Mouse (Mus musculus): Measurements from ENCODE around the gene Lmnb2. TPM values are rescaled to one million over a fixed set of nuclear protein-coding genes. Genes with fewer than 3 reads are reported as not detected.
A peak's percentile ranks its signal among the peaks of the same experiment; 100 is the strongest.

The Lmnb2 gene
- polyA plus RNA-seq, 1 experiment from 2014 or later: 16.2 TPM

GRCm38 (mm10) chr10:80901409-80902272, 16.4 kb downstream of the Lmnb2 start:
- peak overlapping the region; percentile 51 for H3K4me2 ChIP-seq
- H3K9me3 ChIP-seq (ENCODE audit: control insufficient read depth, low read length): no peaks in the 10 kb centered on the region
- H3K4me1 ChIP-seq (replicated peaks; ENCODE audit: control insufficient read depth, insufficient read depth, low read length): peaks cover 28% of the 10 kb centered on the region
- peak overlapping the region; percentile 39; the same call in 1 of the 2 replicates for H3K9ac ChIP-seq (ENCODE audit: low read depth, low read length)
- H3K27ac ChIP-seq (ENCODE audit: low read depth, low read length): no peak overlapping the region
- peak overlapping the region; percentile 86; the same call in 1 of the 2 replicates for H3K4me3 ChIP-seq (ENCODE audit: low read depth, low read length)
- no peaks in the 10 kb centered on the region for H3K27me3 ChIP-seq (replicated peaks; ENCODE audit: control insufficient read depth, insufficient read depth, low read length)
- no peak for DNase-seq (ENCODE audit: low spot score)
- H3K36me3 ChIP-seq (ENCODE audit: control insufficient read depth, insufficient read depth, low read length): peaks cover 38% of the 10 kb centered on the region
- no peak for ATAC-seq (replicated peaks; ENCODE audit: low FRiP score)
- WGBS: 90% methylated on average over 19 of the region's 19 CpGs

GRCm38 (mm10) chr10:80900318-80901247, 17.5 kb downstream of the Lmnb2 start, which contains the start of gene Timm13:
Gene Timm13, minus strand, starts transcription at chr10:80900969.
- Histone ChIP-seq H3K36me3 (ENCODE audit: control insufficient read depth, insufficient read depth, low read length) (peaks cover 32% of the 10 kb centered on the region), H3K27ac (ENCODE audit: low read depth, low read length) (peak within 1 kb of the TSS; percentile 78)
- under 1% methylated on average over 72 of the region's 72 CpGs for WGBS

GRCm38 (mm10) chr10:80899591-80900317, 18.3 kb downstream of the Lmnb2 start:
- peak overlapping the region; percentile 84 for H3K9ac ChIP-seq (ENCODE audit: low read depth, low read length)
- peak overlapping the region; percentile 78 for H3K27ac ChIP-seq (ENCODE audit: low read depth, low read length)
- peak overlapping the region; percentile 99 for H3K4me2 ChIP-seq
- H3K4me3 ChIP-seq (ENCODE audit: low read depth, low read length): peak overlapping the region; percentile 86
- DNase-seq (ENCODE audit: low spot score): no peak
- H3K9me3 ChIP-seq (ENCODE audit: control insufficient read depth, low read length): no peaks in the 10 kb centered on the region
- ATAC-seq (replicated peaks; ENCODE audit: low FRiP score): no peak
- H3K4me1 ChIP-seq (replicated peaks; ENCODE audit: control insufficient read depth, insufficient read depth, low read length): peaks cover 31% of the 10 kb centered on the region
- no peaks in the 10 kb centered on the region for H3K27me3 ChIP-seq (replicated peaks; ENCODE audit: control insufficient read depth, insufficient read depth, low read length)
- WGBS: 11% methylated on average over 25 of the region's 25 CpGs
- H3K36me3 ChIP-seq (ENCODE audit: control insufficient read depth, insufficient read depth, low read length): peaks cover 27% of the 10 kb centered on the region

More at GRCm38 (mm10) chr10:80900318-80901247, 17.5 kb downstream of the Lmnb2 start, which contains the start of gene Timm13:
- ATAC-seq (replicated peaks; ENCODE audit: low FRiP score) (peak; percentile 92), DNase-seq (ENCODE audit: low spot score) (peak; percentile 98)
- H3K4me1 ChIP-seq (replicated peaks; ENCODE audit: control insufficient read depth, insufficient read depth, low read length): peaks cover 28% of the 10 kb centered on the region
- peak within 1 kb of the TSS; percentile 86 for H3K4me3 ChIP-seq (ENCODE audit: low read depth, low read length)
- H3K4me2 ChIP-seq: peak within 1 kb of the TSS; percentile 99
- H3K9ac ChIP-seq (ENCODE audit: low read depth, low read length): peak within 1 kb of the TSS; percentile 84
- H3K9me3 ChIP-seq (ENCODE audit: control insufficient read depth, low read length): no peaks in the 10 kb centered on the region
- H3K27me3 ChIP-seq (replicated peaks; ENCODE audit: control insufficient read depth, insufficient read depth, low read length): no peaks in the 10 kb centered on the region

GRCm38 (mm10) chr10:80899074-80899473, 19.0 kb downstream of the Lmnb2 start:
- DNase-seq (ENCODE audit: low spot score) (no peak), ATAC-seq (replicated peaks; ENCODE audit: low FRiP score) (no peak)
- peak overlapping the region; percentile 86 for H3K4me3 ChIP-seq (ENCODE audit: low read depth, low read length)
- H3K27me3 ChIP-seq (replicated peaks; ENCODE audit: control insufficient read depth, insufficient read depth, low read length): no peaks in the 10 kb centered on the region
- H3K4me2 ChIP-seq: peak overlapping the region; percentile 99
- H3K9me3 ChIP-seq (ENCODE audit: control insufficient read depth, low read length): no peaks in the 10 kb centered on the region
- H3K4me1 ChIP-seq (replicated peaks; ENCODE audit: control insufficient read depth, insufficient read depth, low read length): peaks cover 31% of the 10 kb centered on the region
- H3K27ac ChIP-seq (ENCODE audit: low read depth, low read length): no peak overlapping the region
- WGBS: 86% methylated on average over 8 of the region's 8 CpGs
- H3K9ac ChIP-seq (ENCODE audit: low read depth, low read length): peak overlapping the region; percentile 84; the same call in 1 of the 2 replicates
- peaks cover 20% of the 10 kb centered on the region for H3K36me3 ChIP-seq (ENCODE audit: control insufficient read depth, insufficient read depth, low read length)

GRCm38 (mm10) chr10:80897861-80898510, 20.1 kb downstream of the Lmnb2 start:
- WGBS: 29% methylated on average over 41 of the region's 41 CpGs
- Histone ChIP-seq H3K4me2 (peak overlapping the region; percentile 47), H3K9me3 (ENCODE audit: control insufficient read depth, low read length) (no peaks in the 10 kb centered on the region), H3K27ac (ENCODE audit: low read depth, low read length) (no peak overlapping the region), H3K4me1 (replicated peaks; ENCODE audit: control insufficient read depth, insufficient read depth, low read length) (peaks cover 31% of the 10 kb centered on the region), H3K9ac (ENCODE audit: low read depth, low read length) (0 out of 2 replicates have a peak overlapping the region, but pooled peaks have one; percentile 25), H3K36me3 (ENCODE audit: control insufficient read depth, insufficient read depth, low read length) (peaks cover 11% of the 10 kb centered on the region), H3K27me3 (replicated peaks; ENCODE audit: control insufficient read depth, insufficient read depth, low read length) (no peaks in the 10 kb centered on the region), H3K4me3 (ENCODE audit: low read depth, low read length) (peak overlapping the region; percentile 11; the same call in 1 of the 2 replicates)
- no peak for ATAC-seq (replicated peaks; ENCODE audit: low FRiP score)
- no peak for DNase-seq (ENCODE audit: low spot score)

- H3K9ac ChIP-seq (ENCODE audit: low read depth, low read length): no peak overlapping the region
- H3K4me2 ChIP-seq: no peak overlapping the region
- no peak overlapping the region for H3K27ac ChIP-seq (ENCODE audit: low read depth, low read length)
- H3K9me3 ChIP-seq (ENCODE audit: control insufficient read depth, low read length): no peaks in the 10 kb centered on the region
- H3K27me3 ChIP-seq (replicated peaks; ENCODE audit: control insufficient read depth, insufficient read depth, low read length): no peaks in the 10 kb centered on the region
- DNase-seq (ENCODE audit: low spot score) (no peak), ATAC-seq (replicated peaks; ENCODE audit: low FRiP score) (no peak)
- WGBS: 69% methylated on average over 24 of the region's 24 CpGs
- H3K36me3 ChIP-seq (ENCODE audit: control insufficient read depth, insufficient read depth, low read length): peaks cover 9% of the 10 kb centered on the region
- no peak overlapping the region for H3K4me3 ChIP-seq (ENCODE audit: low read depth, low read length)
- H3K4me1 ChIP-seq (replicated peaks; ENCODE audit: control insufficient read depth, insufficient read depth, low read length): peaks cover 31% of the 10 kb centered on the region
Measured at GRCm38 (mm10) chr10:80896581-80897485, 21.2 kb downstream of the Lmnb2 start.

- no peaks in the 10 kb centered on the region for H3K27me3 ChIP-seq (replicated peaks; ENCODE audit: control insufficient read depth, insufficient read depth, low read length)
- H3K27ac ChIP-seq (ENCODE audit: low read depth, low read length): no peak overlapping the region
- no peak overlapping the region for H3K4me2 ChIP-seq
- H3K9ac ChIP-seq (ENCODE audit: low read depth, low read length): no peak overlapping the region
- peaks cover 27% of the 10 kb centered on the region for H3K4me1 ChIP-seq (replicated peaks; ENCODE audit: control insufficient read depth, insufficient read depth, low read length)
- no peaks in the 10 kb centered on the region for H3K9me3 ChIP-seq (ENCODE audit: control insufficient read depth, low read length)
- H3K36me3 ChIP-seq (ENCODE audit: control insufficient read depth, insufficient read depth, low read length): peaks cover 9% of the 10 kb centered on the region
- no peak overlapping the region for H3K4me3 ChIP-seq (ENCODE audit: low read depth, low read length)
- 80% methylated on average over 6 of the region's 6 CpGs for WGBS
- no peak for DNase-seq (ENCODE audit: low spot score)
- ATAC-seq (replicated peaks; ENCODE audit: low FRiP score): no peak
Measured at GRCm38 (mm10) chr10:80895697-80896096, 22.3 kb downstream of the Lmnb2 start.
